Mouse (Mus musculus) brown adipose tissue, adult 24 weeks (tissue): ENCODE measurements around the gene Tbl1xr1. TPM values are rescaled to one million over a fixed set of nuclear protein-coding genes. Genes with fewer than 3 reads are reported as not detected.

Experiments
- H3K27ac ChIP-seq: fragments of 200-500 bp; replicated peaks from 2 replicates; pipeline ENCODE4 v1.5.1; 2012; ENCODE audit warnings: low read depth, mild to moderate bottlenecking, low read length
- H3K4me1 ChIP-seq: fragments of 200-500 bp; 2 replicates; pipeline ENCODE4 v1.6.1; 2012; ENCODE audit warnings: low read length, mixed read lengths; ENCODE audit not compliant: control insufficient read depth, insufficient read depth, insufficient read length
- H3K4me3 ChIP-seq: fragments of 200-500 bp; 2 replicates; pipeline ENCODE4 v1.5.1; 2012; ENCODE audit warnings: low read depth, mild to moderate bottlenecking, low read length, moderate library complexity; ENCODE audit not compliant: insufficient read depth
- polyA plus RNA-seq: library from polyadenylated mRNA; stranded (reverse); fragments of >200 nt; gene quantifications from 2 replicates; pipeline ENCODE4 v1.2.4, GENCODE M21; 2012; ENCODE audit not compliant: missing spikeins, insufficient read depth, insufficient read length

The Tbl1xr1 gene
- polyA plus RNA-seq, 1 experiment: 21.8 TPM

- H3K27ac ChIP-seq: no peak overlapping the region
Observed at GRCm38 (mm10) chr3:22147433-22147927, 71.0 kb downstream of the Tbl1xr1 start.

GRCm38 (mm10) chr3:22148306-22148932 is 72.0 kb downstream of the Tbl1xr1 start:
- no peak overlapping the region for H3K27ac ChIP-seq
- H3K4me1 ChIP-seq: peaks cover under 1% of the 10 kb centered on the region
- H3K4me3 ChIP-seq: no peak overlapping the region

More at GRCm38 (mm10) chr3:22147433-22147927, 71.0 kb downstream of the Tbl1xr1 start:
- no peak overlapping the region for H3K4me3 ChIP-seq
- H3K4me1 ChIP-seq: peaks cover 7% of the 10 kb centered on the region

- Histone ChIP-seq H3K27ac (no peak overlapping the region), H3K4me3 (no peak overlapping the region), H3K4me1 (no peaks in the 10 kb centered on the region)
Observed at GRCm38 (mm10) chr3:22150872-22151530, 74.5 kb downstream of the Tbl1xr1 start.

- Histone ChIP-seq H3K27ac (no peak overlapping the region), H3K4me3 (no peak overlapping the region), H3K4me1 (no peaks in the 10 kb centered on the region)
Observed at GRCm38 (mm10) chr3:22152773-22153172, 76.3 kb downstream of the Tbl1xr1 start.

- H3K27ac ChIP-seq: no peak overlapping the region
- H3K4me3 ChIP-seq: no peak overlapping the region
- H3K4me1 ChIP-seq: no peaks in the 10 kb centered on the region
Observed at GRCm38 (mm10) chr3:22154522-22154921, 78.1 kb downstream of the Tbl1xr1 start.

GRCm38 (mm10) chr3:22156397-22156796 is 79.9 kb downstream of the Tbl1xr1 start:
- Histone ChIP-seq H3K4me1 (no peaks in the 10 kb centered on the region), H3K4me3 (no peak overlapping the region), H3K27ac (no peak overlapping the region)

GRCm38 (mm10) chr3:22162948-22163347 is 86.5 kb downstream of the Tbl1xr1 start:
- no peak overlapping the region for H3K27ac ChIP-seq
- no peaks in the 10 kb centered on the region for H3K4me1 ChIP-seq
- H3K4me3 ChIP-seq: no peak overlapping the region

GRCm38 (mm10) chr3:22167856-22168255 is 91.4 kb downstream of the Tbl1xr1 start:
- Histone ChIP-seq H3K4me1 (no peaks in the 10 kb centered on the region), H3K27ac (no peak overlapping the region), H3K4me3 (no peak overlapping the region)

- Histone ChIP-seq H3K27ac (no peak overlapping the region), H3K4me1 (no peaks in the 10 kb centered on the region), H3K4me3 (no peak overlapping the region)
Observed at GRCm38 (mm10) chr3:22168432-22168831, 92.0 kb downstream of the Tbl1xr1 start.

GRCm38 (mm10) chr3:22171526-22171925 is 95.1 kb downstream of the Tbl1xr1 start:
- no peak overlapping the region for H3K4me3 ChIP-seq
- H3K4me1 ChIP-seq: no peaks in the 10 kb centered on the region
- H3K27ac ChIP-seq: no peak overlapping the region

GRCm38 (mm10) chr3:22172410-22172809 is 96.0 kb downstream of the Tbl1xr1 start:
- H3K4me3 ChIP-seq: no peak overlapping the region
- H3K27ac ChIP-seq: no peak overlapping the region
- no peaks in the 10 kb centered on the region for H3K4me1 ChIP-seq

GRCm38 (mm10) chr3:22173171-22173570 is 96.7 kb downstream of the Tbl1xr1 start:
- H3K27ac ChIP-seq: no peak overlapping the region
- no peaks in the 10 kb centered on the region for H3K4me1 ChIP-seq
- no peak overlapping the region for H3K4me3 ChIP-seq

- no peak overlapping the region for H3K4me3 ChIP-seq
- H3K27ac ChIP-seq: no peak overlapping the region
- H3K4me1 ChIP-seq: no peaks in the 10 kb centered on the region
Observed at GRCm38 (mm10) chr3:22174232-22174631, 97.8 kb downstream of the Tbl1xr1 start.

GRCm38 (mm10) chr3:22180076-22180475 is 103.6 kb downstream of the Tbl1xr1 start:
- H3K4me1 ChIP-seq: no peaks in the 10 kb centered on the region
- H3K27ac ChIP-seq: no peak overlapping the region
- H3K4me3 ChIP-seq: no peak overlapping the region

- no peaks in the 10 kb centered on the region for H3K4me1 ChIP-seq
- no peak overlapping the region for H3K27ac ChIP-seq
- H3K4me3 ChIP-seq: no peak overlapping the region
Observed at GRCm38 (mm10) chr3:22181026-22181425, 104.6 kb downstream of the Tbl1xr1 start.

- H3K4me1 ChIP-seq: no peaks in the 10 kb centered on the region
- H3K27ac ChIP-seq: no peak overlapping the region
- H3K4me3 ChIP-seq: no peak overlapping the region
Observed at GRCm38 (mm10) chr3:22185265-22185664, 108.8 kb downstream of the Tbl1xr1 start.
